ENCODE assay signal across 9 mouse cellular contexts in genomic region chr14:86869536-86869935, GRCm38 (mm10).
A peak's percentile ranks its signal among the peaks of the same experiment; 100 is the strongest.
DNase-seq lines count a peak whose midpoint lies in the region; TF ChIP-seq lines count a peak whose summit lies in the region.
"Had no signal": no experiment of that assay in that cellular context is flagged by ENCODE, and none has a peak within 500 bp of the region (broad histone marks: within the 10 kb centered on the region; RNA-seq: fewer than 3 reads in every experiment).

No protein-coding gene starts in this region.

- H3K27ac ChIP-seq in MEL (ENCODE audit: control insufficient read depth, low read depth, low read length): no peak overlapping the region
- H3K27ac ChIP-seq: embryonic facial prominence, embryonic 13.5 days had no signal

- TF ChIP-seq CTCF in MEL (IDR thresholded peaks at IDR 0.05 in 2 of 3, conservative IDR thresholded peaks at IDR 0.05 in 1 of 3; ENCODE audit: control insufficient read depth in 1 of 3, insufficient read depth in 1 of 3, low read depth in 2 of 3, low read length in 3 of 3, poor library complexity in 1 of 3, severe bottlenecking in 1 of 3): peak; percentile 19 to 49 (median 46); a peak in 4 of 6 replicates

- peak; percentile 18 for DNase-seq in left cerebral cortex, adult 11 months (ENCODE audit: low spot score)
- DNase-seq in left cerebral cortex, postnatal 36 days (ENCODE audit: low spot score in 2 of 2): no peak
- DNase-seq in MEL (ENCODE audit: low read depth, low spot score): peak; percentile 56
- peak; percentile 16 for DNase-seq in cerebellum, adult 11-12 months
- DNase-seq in frontal cortex, postnatal 10 days (ENCODE audit: low spot score in 2 of 2): peak; percentile 24 to 38
- peak; percentile 53 to 76 for DNase-seq in layer of hippocampus, postnatal 14 days (ENCODE audit: low spot score in 2 of 2)
- DNase-seq in ovary, adult 18-20 months (ENCODE audit: low spot score): peak; percentile 2
- DNase-seq in urinary bladder, postnatal 25 days (ENCODE audit: low spot score): no peak

- H3K4me3 ChIP-seq in MEL (ENCODE audit: control insufficient read depth in 1 of 2, insufficient read depth in 1 of 2, low read depth in 2 of 2, low read length in 2 of 2): no peak overlapping the region
- H3K4me3 ChIP-seq: embryonic facial prominence, embryonic 13.5 days had no signal

- no peak for TF ChIP-seq POLR2A in MEL (IDR thresholded peaks at IDR 0.05; ENCODE audit: control insufficient read depth in 1 of 2, insufficient read depth in 1 of 2, low read depth in 1 of 2, low read length in 2 of 2, poor library complexity in 1 of 2)

- intact Hi-C loops in left cerebral cortex, postnatal 36 days (cut with DNase I): no loop called here

- no peaks in the 10 kb centered on the region for H3K79me2 ChIP-seq in MEL (ENCODE audit: control insufficient read depth, insufficient read depth, low read length, poor library complexity)

- H3K4me1 ChIP-seq in MEL (ENCODE audit: control insufficient read depth in 1 of 2, insufficient read depth in 2 of 2, low read length in 2 of 2): no peaks in the 10 kb centered on the region; a peak in 1 of 4 replicates
- H3K4me1 ChIP-seq: embryonic facial prominence, embryonic 13.5 days had no signal

- TF ChIP-seq EP300 in MEL (IDR thresholded peaks at IDR 0.05; ENCODE audit: low read depth in 1 of 2, low read length in 2 of 2): no peak

- TF ChIP-seq RAD21 in MEL (IDR thresholded peaks at IDR 0.05; ENCODE audit: low read depth, low read length): peak; percentile 37

- no peaks in the 10 kb centered on the region for H3K27me3 ChIP-seq in MEL (ENCODE audit: control insufficient read depth in 1 of 2, insufficient read depth in 2 of 2, low read length in 2 of 2)
- H3K27me3 ChIP-seq: embryonic facial prominence, embryonic 13.5 days had no signal

- no peak overlapping the region for H3K9ac ChIP-seq in MEL (ENCODE audit: control insufficient read depth, low read depth, low read length, poor library complexity, severe bottlenecking)
- H3K9ac ChIP-seq: embryonic facial prominence, embryonic 13.5 days had no signal

- H3K36me3 ChIP-seq in MEL (ENCODE audit: control insufficient read depth in 1 of 2, insufficient read depth in 2 of 2, low read length in 2 of 2): no peaks in the 10 kb centered on the region; a peak in 1 of 4 replicates
- H3K36me3 ChIP-seq: embryonic facial prominence, embryonic 13.5 days had no signal

- no peaks in the 10 kb centered on the region for H3K9me3 ChIP-seq in MEL (replicated peaks; ENCODE audit: insufficient read depth, low read length)
- H3K9me3 ChIP-seq: embryonic facial prominence, embryonic 13.5 days had no signal

TF ChIP-seq in MEL, 35 proteins besides CTCF, POLR2A, EP300 and RAD21:
- TF ChIP-seq GATA1 (IDR thresholded peaks at IDR 0.05; ENCODE audit: low read depth, low read length) (peak; percentile 73), SMC3 (IDR thresholded peaks at IDR 0.05; ENCODE audit: low read depth, low read length) (peak; percentile 43), SIN3A (IDR thresholded peaks at IDR 0.05; ENCODE audit: low read length) (no peak)

Comparison
In these comparisons a context has a peak if more than half of its experiments do, and no peak if none do; other contexts are left out.
1. DNase-seq: peak in left cerebral cortex, adult 11 months (single experiment), MEL (single experiment), cerebellum, adult 11-12 months (single experiment), frontal cortex, postnatal 10 days (2 of 2), layer of hippocampus, postnatal 14 days (2 of 2) and ovary, adult 18-20 months (single experiment); none in left cerebral cortex, postnatal 36 days (0 of 2) and urinary bladder, postnatal 25 days (single experiment).